Mouse (Mus musculus) limb, embryonic 11.5 days (tissue): ENCODE data around the gene Nat8f4. TPM values are rescaled to one million over a fixed set of nuclear protein-coding genes. Genes with fewer than 3 reads are reported as not detected.
"Not testable (repeated sequence)": the region's sequence is repeated elsewhere in the genome, so short reads cannot be mapped to it uniquely, and the experiment has no call there.

Experiments
- ATAC-seq: fragments of 200-750 bp; cut with Nextera tagmentation; 2 replicates; pipeline ENCODE4 v1.8.0; 2017; ENCODE audit warnings: low read depth; ENCODE audit not compliant: insufficient number of reproducible peaks, low FRiP score, low TSS enrichment
- DNase-seq: peaks from one replicate; pipeline ENCODE4 v3.0.0-alpha.2; 2015; ENCODE audit warnings: low spot score
- H3K27ac ChIP-seq: fragments of 300-500 bp; sonication (generic); replicated peaks from 2 replicates; pipeline ENCODE4 v1.5.1; 2014; ENCODE audit warnings: low read depth, mild to moderate bottlenecking, low read length
- H3K27me3 ChIP-seq: fragments of 300-500 bp; sonication (generic); 2 replicates; pipeline ENCODE4 v1.6.1; 2014; ENCODE audit warnings: mild to moderate bottlenecking, low read length, mixed read lengths; ENCODE audit not compliant: control insufficient read depth, insufficient read depth
- H3K36me3 ChIP-seq: fragments of 300-500 bp; sonication (generic); 2 replicates; pipeline ENCODE4 v1.6.1; 2014; ENCODE audit warnings: mild to moderate bottlenecking, low read length, moderate library complexity, mixed read lengths; ENCODE audit not compliant: control insufficient read depth, insufficient read depth
- H3K4me1 ChIP-seq: fragments of 300-500 bp; sonication (generic); 2 replicates; pipeline ENCODE4 v1.6.1; 2014; ENCODE audit warnings: low read length, mixed read lengths; ENCODE audit not compliant: control insufficient read depth, insufficient read depth
- H3K4me2 ChIP-seq: fragments of 300-500 bp; sonication (generic); 2 replicates; pipeline ENCODE4 v1.6.1; 2014; ENCODE audit warnings: low read depth, mild to moderate bottlenecking, moderate library complexity; ENCODE audit not compliant: severe bottlenecking
- H3K4me3 ChIP-seq: fragments of 300-500 bp; sonication (generic); 2 replicates; pipeline ENCODE4 v1.5.1; 2014; ENCODE audit warnings: low read depth, low read length
- H3K9ac ChIP-seq: fragments of 300-500 bp; sonication (generic); 2 replicates; pipeline ENCODE4 v1.6.1; 2014; ENCODE audit warnings: mild to moderate bottlenecking, low read length
- H3K9me3 ChIP-seq: fragments of 300-500 bp; sonication (generic); 2 replicates; pipeline ENCODE4 v1.6.1; 2016; ENCODE audit warnings: low read length; ENCODE audit not compliant: control insufficient read depth
- WGBS: fragments of 180-500 bp; shearing (Covaris S2); extraction: QIAGEN DNeasy Blood & Tissue Kit; methylation state at CpG from one replicate; pipeline ENCODE4 v1.1.7; 2014; 5-methylcytosine and 5-hydroxymethylcytosine counted together
- polyA plus RNA-seq: library from polyadenylated mRNA; unstranded; fragments of >200 nt; fragmentation: Nextera tagmentation; extraction: Ambion mirVana; gene quantifications from 2 replicates; pipeline ENCODE4 v1.2.1, GENCODE M21; 2014

Nat8f4 gene
- polyA plus RNA-seq, 1 experiment from 2014 or later = 2.3 TPM

GRCm38 (mm10) chr6:85911587-85911986 lies 6.9 kb upstream of the Nat8f4 start, which contains the start of gene Tprkb:
TSS of gene Tprkb (plus strand) at chr6:85911865.
- Histone ChIP-seq H3K9me3 (no peaks in the 10 kb centered on the region), H3K4me3 (no peak within 1 kb of the TSS), H3K9ac (no peak within 1 kb of the TSS), H3K27me3 (no peaks in the 10 kb centered on the region), H3K27ac (no peak within 1 kb of the TSS), H3K4me2 (no peak within 1 kb of the TSS), H3K36me3 (no peaks in the 10 kb centered on the region), H3K4me1 (0 out of 2 replicates have a peak, but pooled peaks cover 4% of the 10 kb centered on the region)
- DNase-seq = no peak
- no peak for ATAC-seq
- WGBS = 83% methylated on average over 3 of the region's 3 CpGs

GRCm38 (mm10) chr6:85909704-85910103 lies 5.0 kb upstream of the Nat8f4 start:
- WGBS = 88% methylated on average over 1 of the region's 1 CpGs
- Histone ChIP-seq H3K9ac (no peak overlapping the region), H3K27ac (no peak overlapping the region), H3K4me3 (no peak overlapping the region), H3K27me3 (no peaks in the 10 kb centered on the region), H3K4me2 (no peak overlapping the region), H3K4me1 (no peaks in the 10 kb centered on the region), H3K9me3 (no peaks in the 10 kb centered on the region), H3K36me3 (no peaks in the 10 kb centered on the region)
- ATAC-seq = no peak
- no peak for DNase-seq

GRCm38 (mm10) chr6:85908341-85908740 lies 3.7 kb upstream of the Nat8f4 start:
- H3K4me2 ChIP-seq = no peak overlapping the region
- WGBS = 78% methylated on average over 3 of the region's 3 CpGs
- H3K9ac ChIP-seq = no peak overlapping the region
- DNase-seq (no peak), ATAC-seq (no peak)
- H3K9me3 ChIP-seq = no peaks in the 10 kb centered on the region
- no peaks in the 10 kb centered on the region for H3K27me3 ChIP-seq
- H3K36me3 ChIP-seq = no peaks in the 10 kb centered on the region
- H3K4me1 ChIP-seq = no peaks in the 10 kb centered on the region
- H3K27ac ChIP-seq = no peak overlapping the region
- H3K4me3 ChIP-seq = no peak overlapping the region

DNA sequence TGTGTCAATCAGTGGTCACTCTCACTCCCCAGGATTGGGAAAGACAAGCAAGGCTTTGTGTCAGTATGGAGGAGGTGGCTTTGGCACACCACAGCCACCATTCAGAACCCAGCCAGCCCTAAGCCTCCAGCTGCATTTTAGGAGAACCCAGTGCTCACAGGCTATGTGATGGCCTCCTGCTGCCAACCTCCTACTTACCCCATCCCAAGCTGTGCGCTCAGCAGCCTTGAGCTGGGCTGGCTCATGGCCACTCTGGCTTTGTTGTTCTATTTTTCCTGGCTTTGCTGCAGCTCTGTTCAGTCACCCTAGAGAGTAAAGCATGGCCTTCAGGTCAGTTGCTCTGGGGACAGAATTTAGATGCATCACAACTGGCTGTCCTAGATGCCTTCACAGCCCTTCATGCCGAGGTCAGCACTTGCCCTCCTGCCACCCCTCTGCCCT lies 2.2 kb upstream of the Nat8f4 start:
- not testable (repeated sequence) for H3K4me3 ChIP-seq, H3K9ac ChIP-seq, H3K4me2 ChIP-seq, H3K27ac ChIP-seq, H3K36me3 ChIP-seq, ATAC-seq, H3K27me3 ChIP-seq, DNase-seq, H3K4me1 ChIP-seq, H3K9me3 ChIP-seq
- 70% methylated on average over 2 of the region's 2 CpGs for WGBS

- Histone ChIP-seq H3K27me3 (no peaks in the 10 kb centered on the region), H3K36me3 (no peaks in the 10 kb centered on the region), H3K27ac (no peak overlapping the region), H3K9ac (no peak overlapping the region), H3K4me3 (no peak overlapping the region), H3K4me1 (no peaks in the 10 kb centered on the region), H3K9me3 (no peaks in the 10 kb centered on the region), H3K4me2 (no peak overlapping the region)
- DNase-seq (no peak), ATAC-seq (no peak)
- WGBS = 86% methylated on average over 2 of the region's 2 CpGs
Observed at GRCm38 (mm10) chr6:85902303-85902702, 2.4 kb downstream of the Nat8f4 start.

DNA sequence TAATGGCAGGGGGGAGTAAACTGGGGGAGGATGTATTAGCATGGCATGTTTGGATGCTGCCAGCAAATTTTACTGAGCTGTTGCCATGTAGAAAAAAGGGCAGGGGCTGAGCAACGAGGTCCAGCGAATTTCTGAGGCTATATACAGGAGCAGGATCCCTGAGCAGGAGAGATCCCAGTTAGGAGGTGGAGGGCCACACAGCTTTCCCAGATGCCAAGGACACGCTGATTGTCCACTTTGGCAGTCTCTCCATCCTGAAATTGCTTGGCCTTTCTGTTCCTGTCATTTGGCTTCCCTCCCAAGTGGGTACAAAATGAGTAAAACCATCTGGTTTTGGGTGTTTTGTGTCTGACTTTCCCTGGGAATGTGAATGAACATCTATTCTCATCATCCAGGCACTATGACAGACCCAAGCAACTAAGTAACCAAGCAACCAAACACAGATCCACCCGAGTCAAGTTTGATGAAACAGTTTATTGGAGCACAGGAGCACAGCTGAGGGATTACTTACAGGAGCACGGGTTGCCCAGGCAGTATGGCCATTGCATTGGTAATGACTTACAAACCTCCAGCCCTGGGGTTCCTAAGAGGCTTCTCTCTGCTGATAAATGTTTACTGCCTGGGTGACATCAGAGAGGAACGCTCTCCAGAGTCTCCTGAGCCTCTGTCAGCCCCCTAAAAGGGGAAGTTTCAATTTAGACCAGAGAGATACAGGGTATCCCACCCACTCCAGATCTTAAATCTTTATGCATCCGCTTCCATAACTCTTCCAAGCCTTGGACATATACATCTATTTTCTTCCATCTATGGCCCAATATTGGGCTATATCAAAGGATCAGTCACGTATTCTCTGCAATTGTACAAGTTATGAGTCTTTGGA lies 5.8 kb downstream of the Nat8f4 start:
- not testable (repeated sequence) for H3K27me3 ChIP-seq, H3K9me3 ChIP-seq, DNase-seq, H3K4me2 ChIP-seq, H3K4me3 ChIP-seq, H3K27ac ChIP-seq, H3K9ac ChIP-seq, H3K4me1 ChIP-seq, ATAC-seq, H3K36me3 ChIP-seq
- WGBS = 72% methylated on average over 7 of the region's 8 CpGs

- not testable (repeated sequence) for H3K27ac ChIP-seq, H3K4me1 ChIP-seq, H3K9ac ChIP-seq, H3K4me2 ChIP-seq, H3K4me3 ChIP-seq, H3K9me3 ChIP-seq, ATAC-seq, H3K36me3 ChIP-seq, H3K27me3 ChIP-seq
- peak; percentile 23 for DNase-seq
- 76% methylated on average over 25 of the region's 25 CpGs for WGBS
Observed at GRCm38 (mm10) chr6:85895061-85895648, 9.5 kb downstream of the Nat8f4 start.

DNA sequence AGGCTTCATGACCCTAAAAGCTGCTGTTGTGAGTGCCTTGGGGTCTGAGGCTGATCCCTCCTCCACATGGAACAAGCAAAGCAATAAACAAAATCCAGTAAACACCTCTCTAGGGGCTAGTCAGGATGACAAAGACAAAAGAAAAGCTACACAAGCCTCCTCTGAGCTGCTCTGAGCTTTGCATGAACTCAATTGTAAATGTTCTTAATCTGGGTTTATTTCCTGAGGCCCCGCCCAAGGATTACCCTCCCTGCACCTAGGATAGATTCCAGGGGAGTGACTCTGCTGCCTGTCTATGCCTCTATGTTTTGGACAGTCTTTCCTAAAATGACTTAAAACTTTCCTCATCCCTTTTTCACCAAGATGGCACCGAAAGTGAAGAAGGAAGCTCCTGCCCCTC lies 15.7 kb downstream of the Nat8f4 start:
- DNase-seq (peak; percentile 6), ATAC-seq (no peak)
- Histone ChIP-seq H3K27ac (no peak overlapping the region), H3K27me3 (no peaks in the 10 kb centered on the region), H3K4me1 (no peaks in the 10 kb centered on the region), H3K4me3 (no peak overlapping the region), H3K9ac (no peak overlapping the region), H3K4me2 (no peak overlapping the region), H3K9me3 (no peaks in the 10 kb centered on the region; the same call in 1 of the 2 replicates), H3K36me3 (no peaks in the 10 kb centered on the region)
- WGBS = 87% methylated on average over 2 of the region's 2 CpGs
